Mouse (Mus musculus) left cerebral cortex, postnatal 4 days (tissue): ENCODE results near the gene Itga10. TPM values are rescaled to one million over a fixed set of nuclear protein-coding genes. Genes with fewer than 3 reads are reported as not detected.
"Not testable (repeated sequence)": the region's sequence is repeated elsewhere in the genome, so short reads cannot be mapped to it uniquely, and the experiment has no call there.

Source experiments
- DNase-seq: peaks from one replicate; pipeline ENCODE4 v3.0.0-alpha.2; 2022
- intact Hi-C: fragments of 180-260 bp; cut with DNase I; formaldehyde crosslinking; loops from one replicate; pipeline ENCODE4 v1.15.1; 2025
- total RNA-seq, 2 experiments: library from RNA; stranded (reverse); gene quantifications; 2 replicates each; pipeline ENCODE4 v1.2.3; 2021

The Itga10 gene
- total RNA-seq, 2 experiments from 2014 or later, result 1.4 to 1.5 TPM

DNA sequence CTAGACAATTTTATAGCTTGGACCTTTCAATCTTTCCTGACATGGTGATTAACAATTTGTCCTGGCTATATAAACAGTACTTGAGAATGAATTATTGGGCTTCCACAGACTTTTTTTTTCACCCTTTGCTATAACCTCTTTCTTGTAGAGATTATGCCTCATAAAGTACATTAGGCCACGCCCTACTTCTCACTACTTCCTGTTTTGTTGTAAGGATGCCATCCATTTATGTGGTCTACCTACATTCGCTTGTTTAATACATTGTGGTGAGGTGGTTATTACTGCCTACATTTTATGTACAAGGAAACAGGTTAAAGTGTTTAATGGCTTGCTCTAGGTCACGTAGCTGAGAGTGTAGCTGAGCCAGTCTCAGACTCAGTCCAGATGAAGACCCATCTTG lies 29.8 kb downstream of the Itga10 start:
- intact Hi-C loops, result no loop called here
- no peak for DNase-seq

DNA sequence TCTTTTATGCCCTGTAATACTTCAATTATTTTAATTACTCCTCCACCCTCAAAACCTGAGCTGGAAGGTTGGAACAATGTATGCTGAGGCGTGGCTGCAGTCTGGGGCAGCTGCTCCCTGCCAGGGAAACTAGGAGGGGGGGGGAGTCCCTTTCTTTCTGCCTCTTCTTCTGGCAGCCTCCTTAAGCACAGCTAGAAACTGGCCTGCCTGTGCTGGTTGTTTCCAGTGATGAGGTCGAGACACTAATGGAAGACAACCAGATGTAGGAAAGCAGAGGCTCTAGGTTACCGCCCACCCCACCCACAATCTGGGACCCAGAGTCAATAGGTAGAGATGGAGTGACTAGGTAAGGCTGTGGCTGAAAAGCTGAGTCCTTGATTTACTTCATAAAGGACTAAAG lies 30.3 kb downstream of the Itga10 start:
- DNase-seq, result no peak
- intact Hi-C loops, result no loop called here

DNA sequence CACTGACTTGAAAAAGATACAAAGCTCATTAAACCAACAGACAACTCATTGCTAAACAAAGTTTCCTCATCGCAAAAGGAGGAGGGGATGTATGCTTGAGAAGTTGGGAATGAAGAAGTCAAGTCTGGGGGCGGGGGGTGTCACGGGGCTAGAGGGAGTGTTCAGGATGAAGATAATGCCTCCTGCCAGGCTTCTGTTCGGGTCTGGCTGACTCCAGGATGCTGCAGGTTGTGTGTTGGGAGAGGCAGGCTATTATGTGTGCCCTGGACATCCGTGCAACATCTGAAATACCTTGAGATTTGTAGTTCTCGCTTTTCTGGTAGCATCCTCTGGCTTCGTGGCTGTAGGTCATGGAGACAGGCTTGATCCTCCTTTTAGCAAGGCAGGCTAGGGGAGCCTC lies 33.1 kb downstream of the Itga10 start:
- intact Hi-C loops, result no loop called here
- DNase-seq, result no peak

DNA sequence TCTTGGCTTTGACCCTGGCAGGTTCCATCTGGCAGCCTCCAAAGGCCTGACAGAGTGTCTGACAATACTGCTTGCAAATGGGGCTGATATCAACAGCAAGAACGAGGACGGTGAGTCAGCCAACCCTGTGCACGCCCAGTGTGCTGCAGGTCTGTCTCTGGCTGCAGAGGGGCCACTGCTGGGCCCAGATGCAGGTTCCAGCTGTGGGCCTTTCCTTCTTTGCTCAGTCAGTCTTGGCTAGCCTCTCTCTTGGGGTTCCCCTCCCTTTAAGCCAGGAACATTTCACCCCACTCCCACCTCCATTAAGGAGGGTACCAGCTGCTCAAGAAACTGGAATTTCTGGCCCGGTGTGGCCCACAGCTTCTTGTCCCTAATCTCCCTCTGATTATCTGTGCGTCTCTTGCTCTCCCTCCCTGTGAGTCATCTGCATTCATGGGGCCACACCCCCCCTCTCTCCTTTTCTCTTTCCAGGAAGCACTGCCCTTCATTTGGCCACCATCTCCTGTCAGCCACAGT lies 33.8 kb downstream of the Itga10 start:
- intact Hi-C loops, result no loop called here
- DNase-seq, result no peak

DNA sequence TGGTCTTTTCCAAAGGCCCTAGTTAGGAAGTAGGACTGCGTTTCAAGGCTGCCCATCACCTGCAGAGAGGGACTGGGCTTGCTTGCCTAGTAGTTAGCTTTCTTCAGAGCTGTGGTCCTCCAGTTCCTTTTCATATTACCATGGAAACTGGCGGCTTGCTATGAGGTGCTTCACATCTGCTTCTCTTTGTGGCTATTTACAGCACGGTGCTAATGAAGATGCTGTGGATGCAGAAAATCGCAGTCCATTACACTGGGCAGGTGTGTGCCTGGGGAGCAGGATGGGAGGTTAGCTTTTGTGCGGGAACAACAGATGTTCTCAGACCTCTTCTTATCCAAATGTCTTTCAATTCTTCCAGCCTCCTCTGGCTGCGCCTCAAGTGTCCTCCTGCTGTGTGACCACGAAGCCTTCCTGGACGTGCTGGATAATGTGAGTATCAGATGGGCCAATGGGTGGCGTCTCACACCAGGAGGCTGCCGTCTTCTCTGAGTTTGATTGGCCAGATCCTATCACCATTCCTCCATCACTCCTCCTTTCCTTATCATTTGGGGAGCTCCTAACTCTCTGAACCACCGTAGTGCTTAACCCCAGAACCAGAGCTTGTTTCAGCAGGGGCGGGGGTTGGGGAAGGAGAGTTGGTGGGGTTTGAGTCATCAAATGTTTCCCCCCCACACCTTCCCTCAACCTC lies 35.0 kb downstream of the Itga10 start:
- no peak for DNase-seq
- intact Hi-C loops, result no loop called here

DNA sequence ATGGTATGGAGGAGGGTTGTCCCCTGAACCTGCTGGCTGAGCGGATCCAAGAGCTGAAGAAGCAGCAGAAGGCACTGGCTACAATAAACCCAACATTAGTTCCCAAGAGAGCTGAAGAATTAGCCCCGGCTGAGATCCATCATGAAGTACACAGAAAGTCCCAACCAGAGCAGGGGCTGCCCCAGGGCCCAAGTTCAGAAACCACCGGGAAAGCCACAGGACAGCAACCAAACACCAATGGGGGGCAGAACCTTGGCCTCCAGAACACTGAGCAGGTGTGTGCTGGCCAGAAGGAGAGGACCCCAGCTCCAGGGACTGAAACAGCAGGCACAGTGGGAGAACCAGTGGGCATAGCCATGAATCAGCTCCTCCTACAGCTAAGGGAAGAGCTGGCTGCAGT lies 38.1 kb downstream of the Itga10 start:
- intact Hi-C loops, result no loop called here
- no peak for DNase-seq

DNA sequence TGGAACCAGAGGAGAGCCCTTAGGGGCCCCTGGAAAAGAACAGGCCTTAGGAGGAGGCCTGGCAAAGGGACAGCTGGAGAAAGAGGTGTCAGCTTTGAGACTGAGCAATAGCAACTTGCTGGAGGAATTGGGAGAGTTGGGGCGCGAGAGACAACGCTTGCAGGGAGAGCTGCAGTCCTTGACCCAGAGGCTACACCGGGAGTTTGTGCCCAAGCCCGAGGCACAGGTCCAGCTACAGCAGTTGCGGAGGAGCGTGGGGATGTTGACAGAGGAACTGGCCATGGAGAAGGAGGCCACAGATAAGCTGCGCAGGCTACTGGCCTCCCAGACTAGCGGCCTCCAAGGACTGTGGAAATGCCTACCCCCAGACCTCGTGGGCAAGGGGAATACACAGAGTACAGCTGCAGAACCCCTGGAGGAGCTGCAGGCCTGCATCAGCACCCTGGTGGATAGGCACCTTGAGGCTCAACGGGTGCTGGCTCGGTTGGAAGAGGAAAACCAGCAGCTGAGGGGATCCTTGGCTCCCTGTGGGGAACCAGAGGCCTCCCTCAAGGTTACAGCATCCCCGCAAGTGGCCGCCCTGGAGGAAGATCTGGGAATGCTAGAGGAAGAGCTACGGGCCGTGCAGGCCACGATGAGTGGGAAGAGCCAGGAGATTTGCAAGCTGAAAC lies 38.9 kb downstream of the Itga10 start:
- no peak for DNase-seq
- intact Hi-C loops, result no loop called here

DNA sequence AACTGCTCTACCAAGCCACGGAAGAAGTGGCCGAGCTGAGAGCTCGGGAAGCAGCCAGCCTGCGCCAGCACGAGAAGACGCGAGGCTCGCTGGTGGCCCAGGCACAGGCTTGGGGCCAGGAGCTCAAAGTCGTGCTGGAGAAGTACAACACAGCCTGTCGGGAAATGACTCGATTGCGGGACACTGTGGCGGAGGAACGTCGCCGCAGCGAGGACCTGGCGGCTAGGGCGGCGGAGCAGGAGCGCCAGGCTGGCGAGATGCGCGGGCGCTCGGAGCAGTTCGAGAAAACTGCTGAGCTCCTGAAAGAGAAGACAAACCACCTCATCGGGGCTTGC lies 39.4 kb downstream of the Itga10 start:
- intact Hi-C loops, result no loop called here
- DNase-seq, result no peak

DNA sequence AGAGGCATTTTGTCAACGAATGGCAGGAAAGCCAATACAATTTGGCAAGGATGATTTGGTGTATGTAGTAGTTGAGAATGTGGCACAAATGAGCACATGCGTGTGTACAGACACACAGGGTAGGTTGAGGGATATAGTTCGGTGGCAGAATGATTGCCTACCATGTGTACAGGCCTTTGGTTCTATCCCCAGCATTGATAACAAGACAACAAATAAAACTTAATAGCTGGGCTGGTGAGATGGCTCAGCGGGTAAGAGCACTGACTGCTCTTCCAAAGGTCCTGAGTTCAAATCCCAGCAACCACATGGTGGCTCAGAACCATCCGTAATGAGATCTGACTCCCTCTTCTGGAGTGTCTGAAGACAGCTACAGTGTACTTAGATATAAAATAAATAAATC lies 40.7 kb downstream of the Itga10 start:
- intact Hi-C loops, DNase-seq: not testable (repeated sequence)

DNA sequence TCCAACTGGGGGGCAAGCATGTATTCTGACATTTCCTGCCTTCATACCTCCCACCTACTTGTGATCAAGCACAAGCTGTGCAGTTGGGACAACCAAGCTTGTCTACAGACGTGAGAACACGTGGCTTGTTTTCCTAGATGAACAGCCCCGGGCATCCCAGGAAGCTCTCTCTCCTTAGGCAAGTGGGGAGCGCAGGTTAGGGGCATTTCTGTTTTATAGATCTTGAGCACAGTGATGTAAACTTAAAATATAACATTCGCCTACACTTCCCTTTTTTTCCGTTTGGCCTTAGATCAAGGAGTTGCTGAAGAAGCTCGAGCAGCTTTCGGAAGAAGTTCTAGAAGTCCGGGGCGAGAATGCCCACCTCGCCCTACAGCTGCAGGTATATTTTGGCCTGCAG lies 43.5 kb downstream of the Itga10 start:
- intact Hi-C loops, result no loop called here

DNA sequence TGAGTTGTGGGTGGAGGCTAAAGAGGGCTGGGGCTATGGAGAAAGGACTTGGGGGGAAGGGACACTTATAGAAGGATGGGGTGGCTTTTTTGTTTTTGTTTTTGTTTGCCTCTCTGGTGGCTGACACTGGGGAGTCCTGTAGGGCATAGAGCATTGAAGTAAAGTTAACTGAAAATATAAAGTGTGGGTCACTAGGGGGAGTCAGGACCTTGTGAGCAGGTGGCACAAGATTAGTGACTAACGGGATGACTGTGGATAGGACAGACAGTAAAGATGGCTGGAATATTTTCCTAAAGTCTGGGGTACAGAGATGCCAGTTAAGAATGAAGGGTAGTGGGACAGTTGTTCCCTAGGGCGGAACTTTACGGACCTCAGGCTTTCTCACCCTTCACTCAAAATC lies 44.9 kb downstream of the Itga10 start:
- DNase-seq, result no peak
- intact Hi-C loops, result no loop called here

More for the DNA sequence above, 43.5 kb downstream of the Itga10 start:
- DNase-seq, result no peak

DNA sequence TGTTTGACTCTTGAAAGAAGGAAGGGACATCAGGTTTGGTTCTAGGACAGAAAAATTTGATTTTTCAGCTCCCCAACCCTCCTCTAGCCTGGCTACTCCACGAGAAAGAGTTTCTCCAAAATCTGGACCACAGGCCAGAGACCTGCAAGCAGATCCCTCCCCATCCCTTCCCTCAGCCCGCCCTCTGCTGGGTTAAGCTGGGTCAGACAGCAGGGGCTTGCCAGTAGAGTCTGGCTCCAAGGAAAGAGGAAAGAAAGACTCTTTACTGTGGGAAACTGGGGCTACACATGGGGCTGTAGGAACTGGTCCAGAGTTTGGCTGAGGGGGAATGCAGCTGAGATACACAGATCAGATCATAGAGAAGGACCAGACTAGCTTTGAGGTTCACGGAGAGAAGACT lies 47.1 kb downstream of the Itga10 start:
- intact Hi-C loops, result no loop called here
- DNase-seq, result peak; percentile 65

DNA sequence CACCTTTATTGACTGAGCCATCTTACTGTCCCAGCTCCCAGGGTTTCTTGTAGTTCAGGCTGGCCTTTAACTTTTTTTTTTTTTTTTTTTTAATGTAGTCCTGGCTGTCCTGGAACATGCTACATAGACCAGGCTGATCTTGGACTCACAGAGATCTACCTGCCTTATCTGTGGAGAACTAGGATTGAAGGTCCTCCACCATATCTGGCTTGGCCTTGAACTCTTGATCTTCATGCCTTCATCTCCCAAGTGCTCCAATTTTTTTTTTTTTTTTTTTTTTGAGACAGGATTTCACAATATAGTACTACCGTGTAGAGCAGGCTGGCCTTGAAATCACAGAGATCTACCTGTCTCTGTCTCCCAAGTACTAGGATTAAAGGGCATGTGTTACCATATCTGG lies 48.2 kb downstream of the Itga10 start:
- intact Hi-C loops, result no loop called here
- no peak for DNase-seq

DNA sequence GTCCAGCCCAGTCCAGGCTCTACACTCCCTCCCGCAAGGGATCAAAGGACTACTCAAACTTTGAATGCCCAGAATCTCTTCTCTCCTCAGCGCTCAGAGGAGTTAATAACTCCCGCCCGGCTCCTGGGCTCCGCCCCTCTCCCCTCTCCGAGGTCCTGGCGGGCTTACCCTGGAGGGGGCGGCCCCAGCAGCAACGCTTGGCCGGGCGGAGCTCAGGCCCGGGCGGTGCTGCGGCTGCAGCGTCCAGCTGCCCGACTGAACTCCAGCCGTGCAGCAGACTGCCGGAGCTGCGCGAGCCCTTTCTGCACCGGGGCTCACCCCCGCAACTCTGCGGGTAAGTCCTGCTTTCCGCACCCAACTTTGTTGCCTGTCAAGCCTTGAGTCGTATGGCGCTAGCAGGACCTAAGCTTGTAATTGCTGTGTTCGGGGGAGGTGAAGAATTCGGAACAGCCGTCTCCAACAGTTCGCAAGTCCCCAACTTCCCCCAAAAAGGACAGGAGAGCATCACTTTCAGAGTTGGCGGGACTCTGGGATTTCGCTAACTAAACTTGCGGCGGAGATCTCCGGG lies 50.9 kb downstream of the Itga10 start, which contains the start of gene Pias3:
Gene Pias3 (plus strand): TSS at position 187 of the 568 bp plus-strand sequence.
- peak; percentile 81 for DNase-seq
- intact Hi-C loops, result no loop called here

DNA sequence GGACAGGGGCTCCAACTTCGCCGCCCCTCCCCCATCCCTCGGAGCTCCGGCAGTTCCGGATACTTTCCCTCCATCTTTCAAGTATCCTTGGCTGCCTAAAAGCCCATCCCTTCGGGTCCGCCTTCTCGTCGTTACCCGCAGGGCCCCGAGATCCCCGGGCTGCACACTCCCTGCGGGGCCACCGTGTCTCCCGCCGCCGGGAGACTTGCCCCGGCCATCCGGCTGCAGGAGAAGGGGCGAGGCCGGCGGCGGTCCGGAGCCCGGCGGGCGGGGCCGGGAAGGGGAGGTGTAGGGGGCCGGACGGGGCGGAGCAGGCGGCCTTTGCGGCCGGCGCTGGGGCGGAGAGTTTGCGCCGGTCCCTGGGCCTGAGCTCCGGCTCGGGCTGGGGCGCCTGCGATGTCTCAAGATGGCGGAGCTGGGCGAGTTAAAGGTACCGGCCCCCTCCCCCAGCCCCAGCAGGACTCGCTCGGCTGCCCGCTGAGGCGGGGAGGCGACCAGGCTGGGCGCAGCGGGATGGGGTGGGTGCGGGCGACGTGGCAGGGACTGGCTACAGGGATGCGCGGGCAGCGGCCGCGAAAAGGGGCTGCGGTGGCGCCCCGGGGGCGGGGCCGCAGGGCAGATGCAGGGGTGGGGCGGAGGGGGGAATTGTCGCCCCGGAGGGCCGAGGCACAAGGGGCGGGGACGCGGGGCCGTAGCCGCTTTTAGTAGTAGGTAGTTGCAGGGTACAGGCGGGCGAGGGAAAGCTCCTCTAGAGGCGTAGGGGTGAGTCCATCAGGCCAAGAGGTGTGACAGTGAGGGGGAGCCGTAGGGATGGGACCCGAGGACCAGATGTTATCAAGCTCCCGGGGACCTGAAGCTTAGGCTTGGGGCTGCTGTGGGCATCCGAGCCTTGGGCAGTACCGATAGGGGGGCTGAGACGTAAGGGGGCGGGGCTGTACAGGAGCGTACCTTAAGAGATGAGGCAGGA lies 51.7 kb downstream of the Itga10 start:
- intact Hi-C loops, result no loop called here

DNA sequence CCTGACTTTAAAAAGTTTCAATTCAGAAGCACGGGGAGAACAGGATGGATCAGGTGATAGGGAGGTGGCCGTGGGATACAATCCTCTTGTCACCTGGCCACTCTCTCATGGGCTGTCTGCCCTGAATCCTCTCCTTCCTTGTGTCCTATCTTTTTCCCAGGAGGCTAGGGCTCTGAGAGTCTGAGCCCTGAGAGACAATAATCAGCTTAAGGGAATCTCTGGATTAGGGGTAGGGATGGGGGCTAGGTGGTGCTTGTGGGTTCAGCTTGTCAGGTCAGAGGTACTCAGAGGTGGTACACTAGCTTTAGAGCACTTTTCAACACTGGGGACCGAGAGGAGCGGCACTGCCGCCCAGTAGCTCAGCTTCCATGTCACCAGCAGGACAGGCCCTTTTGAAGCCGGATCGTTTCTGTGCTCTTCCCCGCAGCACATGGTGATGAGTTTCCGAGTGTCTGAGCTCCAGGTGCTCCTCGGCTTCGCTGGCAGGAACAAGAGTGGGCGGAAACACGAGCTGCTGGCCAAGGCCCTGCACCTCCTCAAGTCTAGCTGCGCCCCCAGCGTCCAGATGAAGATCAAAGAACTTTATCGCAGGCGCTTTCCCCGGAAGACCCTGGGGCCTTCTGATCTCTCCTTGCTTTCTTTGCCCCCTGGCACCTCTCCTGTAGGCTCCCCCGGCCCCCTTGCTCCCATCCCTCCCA lies 53.8 kb downstream of the Itga10 start:
- intact Hi-C loops, result no loop called here
- no peak for DNase-seq

More for the DNA sequence above, 51.7 kb downstream of the Itga10 start:
- peak; percentile 89 for DNase-seq

DNA sequence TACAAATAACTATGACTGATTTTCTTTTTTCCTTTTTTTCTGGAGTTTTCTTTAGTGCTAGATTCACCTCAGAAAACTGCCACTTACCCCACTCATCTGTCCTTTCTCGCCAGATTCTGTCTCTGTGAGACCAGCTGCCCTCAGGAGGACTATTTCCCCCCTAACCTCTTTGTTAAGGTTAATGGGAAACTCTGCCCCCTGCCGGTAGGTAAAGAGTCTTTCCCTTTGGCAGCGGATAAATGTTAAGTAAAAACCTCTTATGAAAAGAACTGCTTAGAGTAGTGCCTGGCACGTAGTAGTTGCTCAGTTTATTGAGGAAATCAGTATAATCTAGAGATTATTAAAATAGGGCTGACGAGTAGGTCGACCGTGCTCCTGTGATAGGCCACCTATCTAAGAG lies 55.0 kb downstream of the Itga10 start:
- no peak for DNase-seq
- intact Hi-C loops, result no loop called here

DNA sequence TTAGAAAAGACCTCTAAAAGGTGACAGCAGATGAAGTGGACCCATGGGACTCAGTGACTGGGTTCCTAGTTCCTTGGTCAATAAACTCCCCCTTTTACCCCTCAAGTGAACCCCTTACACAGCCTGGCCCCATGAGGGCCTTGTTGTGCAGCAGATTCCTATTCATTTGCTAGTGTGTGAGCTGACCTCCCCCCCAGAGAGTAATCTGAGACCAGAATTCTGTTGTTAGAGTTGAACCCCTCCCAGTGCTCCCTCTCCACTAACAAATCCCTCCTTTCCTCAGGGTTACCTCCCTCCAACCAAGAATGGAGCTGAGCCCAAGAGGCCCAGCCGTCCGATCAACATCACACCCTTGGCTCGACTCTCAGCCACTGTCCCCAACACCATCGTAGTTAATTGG lies 55.6 kb downstream of the Itga10 start:
- DNase-seq, result no peak
- intact Hi-C loops, result no loop called here

DNA sequence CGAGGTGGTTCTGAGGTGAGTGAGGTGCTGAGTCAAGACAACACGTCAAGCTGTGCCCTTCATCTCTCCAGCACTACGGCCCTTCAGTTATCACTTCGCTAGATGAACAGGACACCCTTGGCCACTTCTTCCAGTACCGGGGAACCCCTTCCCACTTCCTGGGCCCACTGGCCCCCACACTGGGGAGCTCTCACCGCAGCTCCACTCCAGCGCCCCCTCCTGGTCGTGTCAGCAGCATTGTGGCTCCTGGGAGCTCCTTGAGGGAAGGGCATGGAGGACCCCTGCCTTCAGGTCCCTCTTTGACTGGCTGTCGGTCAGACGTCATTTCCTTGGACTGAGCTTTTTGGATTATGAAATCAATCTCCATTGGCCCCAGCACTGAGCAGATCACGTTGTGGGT lies 59.4 kb downstream of the Itga10 start:
- peak; percentile 41 for DNase-seq
- intact Hi-C loops, result no loop called here

DNA sequence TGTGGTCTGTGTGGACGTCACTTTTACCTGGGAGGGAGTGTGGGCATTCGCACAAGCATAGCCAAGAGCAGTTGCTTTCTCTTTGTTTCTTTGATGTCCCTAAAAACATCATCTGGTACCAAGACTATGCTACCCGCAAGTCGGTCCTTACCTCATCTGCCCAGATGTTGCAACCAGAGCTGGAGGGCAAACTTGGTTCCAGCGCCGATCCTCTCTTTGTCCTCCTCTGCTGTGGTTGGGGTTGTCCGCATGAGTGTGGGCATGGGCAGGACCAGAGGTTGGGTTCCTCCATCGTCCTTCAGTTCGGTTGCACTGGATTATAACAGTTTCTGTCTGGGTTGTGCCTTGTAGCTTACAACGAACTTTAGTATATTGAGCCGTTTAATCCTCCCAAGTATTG lies 60.8 kb downstream of the Itga10 start:
- intact Hi-C loops, result no loop called here
- DNase-seq, result no peak
